Mouse (Mus musculus): ENCODE data around the gene Adipor2. TPM values are rescaled to one million over a fixed set of nuclear protein-coding genes. Genes with fewer than 3 reads are reported as not detected.

Gene Adipor2
- total RNA-seq, 1 experiment, result 59.4 TPM

GRCm38 (mm10) chr6:119351656-119352055 is 65.8 kb downstream of the Adipor2 start:
- no peaks in the 10 kb centered on the region for H3K9me3 ChIP-seq (ENCODE audit: control insufficient read depth, insufficient read depth, low read depth, low read length)
- peaks cover 18% of the 10 kb centered on the region for H3K36me3 ChIP-seq (ENCODE audit: control insufficient read depth, insufficient read depth, low read length, poor library complexity, severe bottlenecking)
- no peak overlapping the region for H3K27ac ChIP-seq (ENCODE audit: insufficient read depth, low read depth, low read length, poor library complexity, severe bottlenecking)
- TF ChIP-seq HCFC1 (IDR thresholded peaks at IDR 0.05; ENCODE audit: borderline replicate concordance, insufficient read depth, low read length) (no peak), ZC3H11A (IDR thresholded peaks at IDR 0.05; ENCODE audit: borderline replicate concordance, low read depth, low read length) (no peak), MAFK (IDR thresholded peaks at IDR 0.05; ENCODE audit: insufficient read depth, low read depth, low read length) (no peak), CHD2 (IDR thresholded peaks at IDR 0.05; ENCODE audit: low read depth, low read length) (no peak), ZNF384 (IDR thresholded peaks at IDR 0.05; ENCODE audit: low read depth, low read length) (no peak)
- no peak overlapping the region for H3K9ac ChIP-seq (ENCODE audit: insufficient read depth, low read depth, low read length, poor library complexity, severe bottlenecking)
- in situ Hi-C loops (cut with MboI; ENCODE audit: low sequenced_read_pairs in 2 of 2, unreplicated experiment in 2 of 2), result no loop called here
- no peaks in the 10 kb centered on the region; a peak in 1 of 4 replicates for H3K4me1 ChIP-seq (ENCODE audit: control insufficient read depth in 2 of 2, insufficient read depth in 2 of 2, low read length in 2 of 2, poor library complexity in 1 of 2)
- H3K4me3 ChIP-seq (ENCODE audit: insufficient read depth in 1 of 2, low read depth in 1 of 2, low read length in 2 of 2, poor library complexity in 1 of 2, severe bottlenecking in 1 of 2), result no peak overlapping the region
- DNase-seq (ENCODE audit: low read depth, low spot score), result no peak

GRCm38 (mm10) chr6:119350703-119351198 is 66.8 kb downstream of the Adipor2 start:
- in situ Hi-C loops (cut with MboI; ENCODE audit: low sequenced_read_pairs in 2 of 2, unreplicated experiment in 2 of 2), result no loop called here

GRCm38 (mm10) chr6:119348234-119348633 is 69.3 kb downstream of the Adipor2 start:
- Histone ChIP-seq H3K4me3 (ENCODE audit: insufficient read depth in 1 of 2, low read depth in 1 of 2, low read length in 2 of 2, poor library complexity in 1 of 2, severe bottlenecking in 1 of 2) (no peak overlapping the region), H3K36me3 (ENCODE audit: control insufficient read depth, insufficient read depth, low read length, poor library complexity, severe bottlenecking) (peaks cover under 1% of the 10 kb centered on the region; the same call in 1 of the 2 replicates), H3K9ac (ENCODE audit: insufficient read depth, low read depth, low read length, poor library complexity, severe bottlenecking) (no peak overlapping the region), H3K27ac (ENCODE audit: insufficient read depth, low read depth, low read length, poor library complexity, severe bottlenecking) (no peak overlapping the region), H3K4me1 (ENCODE audit: control insufficient read depth in 2 of 2, insufficient read depth in 2 of 2, low read length in 2 of 2, poor library complexity in 1 of 2) (no peaks in the 10 kb centered on the region; a peak in 1 of 4 replicates), H3K9me3 (ENCODE audit: control insufficient read depth, insufficient read depth, low read depth, low read length) (no peaks in the 10 kb centered on the region)
- DNase-seq (ENCODE audit: low read depth, low spot score), result no peak
- in situ Hi-C loops (cut with MboI; ENCODE audit: low sequenced_read_pairs in 2 of 2, unreplicated experiment in 2 of 2), result loop anchor here (10.0 kb wide), 2 partner anchors 123 to 233 kb away; no protein-coding TSS in a partner anchor
- no peak for TF ChIP-seq HCFC1 (IDR thresholded peaks at IDR 0.05; ENCODE audit: borderline replicate concordance, insufficient read depth, low read length)
- TF ChIP-seq ZNF384 (IDR thresholded peaks at IDR 0.05; ENCODE audit: low read depth, low read length), result no peak
- peak; percentile 98 for TF ChIP-seq ZC3H11A (IDR thresholded peaks at IDR 0.05; ENCODE audit: borderline replicate concordance, low read depth, low read length)

More at GRCm38 (mm10) chr6:119350703-119351198, 66.8 kb downstream of the Adipor2 start:
- Histone ChIP-seq H3K27ac (ENCODE audit: insufficient read depth, low read depth, low read length, poor library complexity, severe bottlenecking) (no peak overlapping the region), H3K9ac (ENCODE audit: insufficient read depth, low read depth, low read length, poor library complexity, severe bottlenecking) (no peak overlapping the region), H3K36me3 (ENCODE audit: control insufficient read depth, insufficient read depth, low read length, poor library complexity, severe bottlenecking) (peaks cover 17% of the 10 kb centered on the region), H3K4me3 (ENCODE audit: insufficient read depth in 1 of 2, low read depth in 1 of 2, low read length in 2 of 2, poor library complexity in 1 of 2, severe bottlenecking in 1 of 2) (no peak overlapping the region), H3K9me3 (ENCODE audit: control insufficient read depth, insufficient read depth, low read depth, low read length) (no peaks in the 10 kb centered on the region), H3K4me1 (ENCODE audit: control insufficient read depth in 2 of 2, insufficient read depth in 2 of 2, low read length in 2 of 2, poor library complexity in 1 of 2) (no peaks in the 10 kb centered on the region; a peak in 1 of 4 replicates)
- no peak for DNase-seq (ENCODE audit: low read depth, low spot score)
- TF ChIP-seq ZC3H11A (IDR thresholded peaks at IDR 0.05; ENCODE audit: borderline replicate concordance, low read depth, low read length), result no peak
- no peak for TF ChIP-seq MAFK (IDR thresholded peaks at IDR 0.05; ENCODE audit: insufficient read depth, low read depth, low read length)
- TF ChIP-seq ZNF384 (IDR thresholded peaks at IDR 0.05; ENCODE audit: low read depth, low read length), result no peak
- no peak for TF ChIP-seq HCFC1 (IDR thresholded peaks at IDR 0.05; ENCODE audit: borderline replicate concordance, insufficient read depth, low read length)
- no peak for TF ChIP-seq CHD2 (IDR thresholded peaks at IDR 0.05; ENCODE audit: low read depth, low read length)

GRCm38 (mm10) chr6:119347813-119348212 is 69.7 kb downstream of the Adipor2 start:
- TF ChIP-seq ZNF384 (IDR thresholded peaks at IDR 0.05; ENCODE audit: low read depth, low read length) (no peak), CHD2 (IDR thresholded peaks at IDR 0.05; ENCODE audit: low read depth, low read length) (no peak), MAFK (IDR thresholded peaks at IDR 0.05; ENCODE audit: insufficient read depth, low read depth, low read length) (no peak), ZC3H11A (IDR thresholded peaks at IDR 0.05; ENCODE audit: borderline replicate concordance, low read depth, low read length) (no peak), HCFC1 (IDR thresholded peaks at IDR 0.05; ENCODE audit: borderline replicate concordance, insufficient read depth, low read length) (no peak)
- no peak for DNase-seq (ENCODE audit: low read depth, low spot score)
- Histone ChIP-seq H3K27ac (ENCODE audit: insufficient read depth, low read depth, low read length, poor library complexity, severe bottlenecking) (no peak overlapping the region), H3K9ac (ENCODE audit: insufficient read depth, low read depth, low read length, poor library complexity, severe bottlenecking) (no peak overlapping the region), H3K9me3 (ENCODE audit: control insufficient read depth, insufficient read depth, low read depth, low read length) (no peaks in the 10 kb centered on the region), H3K36me3 (ENCODE audit: control insufficient read depth, insufficient read depth, low read length, poor library complexity, severe bottlenecking) (no peaks in the 10 kb centered on the region), H3K4me1 (ENCODE audit: control insufficient read depth in 2 of 2, insufficient read depth in 2 of 2, low read length in 2 of 2, poor library complexity in 1 of 2) (no peaks in the 10 kb centered on the region; a peak in 1 of 4 replicates), H3K4me3 (ENCODE audit: insufficient read depth in 1 of 2, low read depth in 1 of 2, low read length in 2 of 2, poor library complexity in 1 of 2, severe bottlenecking in 1 of 2) (no peak overlapping the region)
- in situ Hi-C loops (cut with MboI; ENCODE audit: low sequenced_read_pairs in 2 of 2, unreplicated experiment in 2 of 2), result loop anchor here (10.0 kb wide), 2 partner anchors 123 to 233 kb away; no protein-coding TSS in a partner anchor
